Mouse (Mus musculus) thymus, adult 2 months (tissue): ENCODE measurements around the gene Olfr951.

Source experiments
- CTCF ChIP-seq: fragments of 200-500 bp; IDR thresholded peaks from 2 replicates; pipeline ENCODE4 v1.5.1; 2012; ENCODE audit warnings: mild to moderate bottlenecking, control low read depth, low read length, moderate library complexity, borderline replicate concordance; ENCODE audit not compliant: control insufficient read depth, poor library complexity, insufficient read depth; ENCODE audit errors: extremely low read depth
- POLR2A ChIP-seq: fragments of 200-500 bp; IDR thresholded peaks from 2 replicates; pipeline ENCODE4 v1.6.1; 2012; ENCODE audit warnings: mild to moderate bottlenecking, low read length, control low read depth, moderate library complexity; ENCODE audit not compliant: control insufficient read depth, poor library complexity, insufficient read depth; ENCODE audit errors: extremely low read depth

GRCm38 (mm10) chr9:39427048-39427447 is 39.8 kb downstream of the Olfr951 start, which contains the start of gene Olfr952:
- TF ChIP-seq POLR2A (no peak), CTCF (no peak)
